Mouse (Mus musculus) stomach, embryonic 16.5 days (tissue): Measurements from ENCODE around the gene Plcb2. TPM values are rescaled to one million over a fixed set of nuclear protein-coding genes. Genes with fewer than 3 reads are reported as not detected.

Experiments used
- ATAC-seq: fragments of 200-750 bp; cut with Nextera tagmentation; 2 replicates; pipeline ENCODE4 v1.8.0; 2017; ENCODE audit warnings: moderate number of reproducible peaks, moderate TSS enrichment; ENCODE audit not compliant: insufficient read depth, low FRiP score
- H3K27ac ChIP-seq: fragments of 300-500 bp; sonication (generic); 2 replicates; pipeline ENCODE4 v1.5.1; 2014; ENCODE audit warnings: low read length
- H3K27me3 ChIP-seq: fragments of 300-500 bp; sonication (generic); 2 replicates; pipeline ENCODE4 v1.6.1; 2014; ENCODE audit warnings: low read length, control low read depth, mixed read lengths; ENCODE audit not compliant: control insufficient read depth, insufficient read depth
- H3K36me3 ChIP-seq: fragments of 300-500 bp; sonication (generic); 2 replicates; pipeline ENCODE4 v1.6.1; 2014; ENCODE audit warnings: low read length; ENCODE audit not compliant: control insufficient read depth, insufficient read depth
- H3K4me1 ChIP-seq: fragments of 300-500 bp; sonication (generic); 2 replicates; pipeline ENCODE4 v1.6.1; 2014; ENCODE audit warnings: low read length, control low read depth, mixed read lengths; ENCODE audit not compliant: control insufficient read depth, insufficient read depth
- H3K4me2 ChIP-seq: fragments of 300-500 bp; sonication (generic); 2 replicates; pipeline ENCODE4 v1.6.1; 2014; ENCODE audit warnings: low read depth, low read length, mixed read lengths
- H3K4me3 ChIP-seq: fragments of 300-500 bp; sonication (generic); replicated peaks from 2 replicates; pipeline ENCODE4 v1.5.1; 2014; ENCODE audit warnings: mild to moderate bottlenecking, low read length
- H3K9ac ChIP-seq: fragments of 300-500 bp; sonication (generic); 2 replicates; pipeline ENCODE4 v1.6.1; 2014; ENCODE audit warnings: low read length
- H3K9me3 ChIP-seq: fragments of 300-500 bp; sonication (generic); replicated peaks from 2 replicates; pipeline ENCODE4 v1.6.1; 2016; ENCODE audit warnings: low read length, control low read depth; ENCODE audit not compliant: control insufficient read depth
- WGBS: fragments of 180-500 bp; shearing (Covaris S2); extraction: QIAGEN DNeasy Blood & Tissue Kit; methylation state at CpG from one replicate; pipeline ENCODE4 v1.1.7; 2014; 5-methylcytosine and 5-hydroxymethylcytosine counted together
- polyA plus RNA-seq: library from polyadenylated mRNA; unstranded; fragments of >200 nt; fragmentation: Nextera tagmentation; extraction: Ambion mirVana; gene quantifications from 2 replicates; pipeline ENCODE4 v1.2.1, GENCODE M21; 2015

Plcb2 gene
- polyA plus RNA-seq, 1 experiment from 2014 or later, result 1.4 TPM

GRCm38 (mm10) chr2:118662902-118663803 is 65.1 kb downstream of the Plcb2 start, which contains the start of gene Pak6:
Gene Pak6 (plus strand): TSS chr2:118663303.
- Histone ChIP-seq H3K9me3 (no peaks in the 10 kb centered on the region), H3K4me1 (peaks cover 36% of the 10 kb centered on the region), H3K9ac (peak within 1 kb of the TSS; percentile 67), H3K27ac (peak within 1 kb of the TSS; percentile 84), H3K4me3 (peak within 1 kb of the TSS; percentile 47), H3K36me3 (no peaks in the 10 kb centered on the region), H3K4me2 (peak within 1 kb of the TSS; percentile 68), H3K27me3 (no peaks in the 10 kb centered on the region)
- no peak for ATAC-seq
- WGBS, result 4% methylated on average over 37 of the region's 37 CpGs

- no peak for ATAC-seq
Observed at GRCm38 (mm10) chr2:118661891-118662290, 66.3 kb downstream of the Plcb2 start.

GRCm38 (mm10) chr2:118659998-118660452 is 68.2 kb downstream of the Plcb2 start:
- H3K4me3 ChIP-seq, result peak overlapping the region; percentile 52
- 8% methylated on average over 4 of the region's 4 CpGs for WGBS
- H3K4me2 ChIP-seq, result peak overlapping the region; percentile 64
- H3K4me1 ChIP-seq, result peaks cover 53% of the 10 kb centered on the region
- H3K27me3 ChIP-seq, result no peaks in the 10 kb centered on the region
- peak; percentile 44; the same call in 1 of the 2 replicates for ATAC-seq
- peak overlapping the region; percentile 73 for H3K9ac ChIP-seq
- H3K36me3 ChIP-seq, result no peaks in the 10 kb centered on the region
- no peaks in the 10 kb centered on the region for H3K9me3 ChIP-seq
- peak overlapping the region; percentile 61 for H3K27ac ChIP-seq

More at GRCm38 (mm10) chr2:118661891-118662290, 66.3 kb downstream of the Plcb2 start:
- no peaks in the 10 kb centered on the region for H3K27me3 ChIP-seq
- no peak overlapping the region for H3K9ac ChIP-seq
- H3K4me3 ChIP-seq, result no peak overlapping the region
- H3K36me3 ChIP-seq, result no peaks in the 10 kb centered on the region
- WGBS, result 61% methylated on average over 9 of the region's 9 CpGs
- H3K9me3 ChIP-seq, result no peaks in the 10 kb centered on the region
- H3K4me2 ChIP-seq, result no peak overlapping the region
- peaks cover 45% of the 10 kb centered on the region for H3K4me1 ChIP-seq
- H3K27ac ChIP-seq, result no peak overlapping the region

GRCm38 (mm10) chr2:118659493-118659892 is 68.7 kb downstream of the Plcb2 start:
- peak overlapping the region; percentile 12; the same call in 1 of the 2 replicates for H3K9ac ChIP-seq
- peak overlapping the region; percentile 61 for H3K27ac ChIP-seq
- H3K36me3 ChIP-seq, result no peaks in the 10 kb centered on the region
- H3K4me2 ChIP-seq, result peak overlapping the region; percentile 64
- no peak overlapping the region; the same call in 1 of the 2 replicates for H3K4me3 ChIP-seq
- no peaks in the 10 kb centered on the region for H3K27me3 ChIP-seq
- WGBS, result 77% methylated on average over 12 of the region's 12 CpGs
- no peak for ATAC-seq
- no peaks in the 10 kb centered on the region for H3K9me3 ChIP-seq
- peaks cover 51% of the 10 kb centered on the region for H3K4me1 ChIP-seq

- WGBS, result 50% methylated on average over 1 of the region's 1 CpGs
- Histone ChIP-seq H3K27ac (peak overlapping the region; percentile 71), H3K4me1 (peaks cover 47% of the 10 kb centered on the region), H3K9me3 (no peaks in the 10 kb centered on the region), H3K4me2 (0 out of 2 replicates have a peak overlapping the region, but pooled peaks have one; percentile 6), H3K4me3 (no peak overlapping the region), H3K27me3 (no peaks in the 10 kb centered on the region), H3K9ac (no peak overlapping the region), H3K36me3 (no peaks in the 10 kb centered on the region)
- no peak for ATAC-seq
Observed at GRCm38 (mm10) chr2:118659077-118659476, 69.2 kb downstream of the Plcb2 start.

- Histone ChIP-seq H3K27ac (peak overlapping the region; percentile 71), H3K36me3 (no peaks in the 10 kb centered on the region), H3K9me3 (no peaks in the 10 kb centered on the region), H3K4me1 (peaks cover 42% of the 10 kb centered on the region), H3K4me2 (0 out of 2 replicates have a peak overlapping the region, but pooled peaks have one; percentile 6), H3K9ac (no peak overlapping the region), H3K4me3 (no peak overlapping the region), H3K27me3 (no peaks in the 10 kb centered on the region)
- 31% methylated on average over 4 of the region's 4 CpGs for WGBS
- peak; percentile 89; the same call in 1 of the 2 replicates for ATAC-seq
Observed at GRCm38 (mm10) chr2:118658457-118658856, 69.8 kb downstream of the Plcb2 start.

Other genes with a start within 250 kb of the Plcb2 start
- 214 and 229 TPM in 2 replicates for gene Srp14, start 248.7 kb downstream of the Plcb2 start, polyA plus RNA-seq
- 4.2 and 4.4 TPM in 2 replicates for gene Bmf, start 178.8 kb downstream of the Plcb2 start, polyA plus RNA-seq
- gene Bub1b, start 130.2 kb downstream of the Plcb2 start, polyA plus RNA-seq, result 66.2 and 67.4 TPM in 2 replicates
- gene Pak6, start 65.1 kb downstream of the Plcb2 start, polyA plus RNA-seq, result 5.2 and 5.4 TPM in 2 replicates
- 0.06 TPM in 2 replicates for gene Ankrd63, start 24.5 kb downstream of the Plcb2 start, polyA plus RNA-seq
- 26.0 and 28.5 TPM in 2 replicates for gene Inafm2, start 17.3 kb upstream of the Plcb2 start, polyA plus RNA-seq
- 2.9 and 4.0 TPM in 2 replicates for gene Ccdc9b, start 34.2 kb upstream of the Plcb2 start, polyA plus RNA-seq
- 22.2 and 38.3 TPM in 2 replicates for gene Phgr1, start 44.3 kb upstream of the Plcb2 start, polyA plus RNA-seq
- 2.1 and 2.5 TPM in 2 replicates for gene Disp2, start 51.3 kb upstream of the Plcb2 start, polyA plus RNA-seq
- gene Knstrn, start 85.6 kb upstream of the Plcb2 start, polyA plus RNA-seq, result 75.0 and 86.7 TPM in 2 replicates
- 64.3 and 65.4 TPM in 2 replicates for gene Ivd, start 133.5 kb upstream of the Plcb2 start, polyA plus RNA-seq
- 3.4 and 3.6 TPM in 2 replicates for gene Bahd1, start 171.9 kb upstream of the Plcb2 start, polyA plus RNA-seq
- 20.1 and 21.1 TPM in 2 replicates for gene Chst14, start 198.1 kb upstream of the Plcb2 start, polyA plus RNA-seq